Mouse (Mus musculus): Measurements from ENCODE around the gene Bak1.

DNA sequence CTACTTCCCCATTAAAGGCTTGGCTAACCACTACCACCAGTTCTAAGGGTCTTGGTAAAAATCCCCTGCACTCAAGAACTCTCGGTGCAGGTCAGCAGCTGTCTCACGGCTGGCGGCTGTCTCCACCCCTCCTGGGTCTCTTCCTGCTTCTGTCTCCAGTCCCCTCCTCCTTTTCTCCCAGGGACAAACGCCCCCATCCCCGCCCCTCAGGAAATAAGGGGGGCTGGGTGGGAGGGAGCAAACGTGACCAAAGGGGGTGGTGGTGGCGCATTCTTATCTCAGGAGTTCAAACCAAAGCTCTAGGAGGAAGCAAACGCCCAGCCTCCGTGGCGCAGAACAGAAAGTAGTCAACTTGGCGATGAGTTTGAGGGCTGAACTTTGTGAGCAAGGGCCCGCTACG lies 27.4 kb upstream of the Bak1 start:
- TF ChIP-seq GATA1 (IDR thresholded peaks at IDR 0.05; ENCODE audit: low read length) (no peak), TAL1 (IDR thresholded peaks at IDR 0.05; ENCODE audit: low read length) (no peak)
